Mouse (Mus musculus): ENCODE data around the gene Rnase1.

DNA sequence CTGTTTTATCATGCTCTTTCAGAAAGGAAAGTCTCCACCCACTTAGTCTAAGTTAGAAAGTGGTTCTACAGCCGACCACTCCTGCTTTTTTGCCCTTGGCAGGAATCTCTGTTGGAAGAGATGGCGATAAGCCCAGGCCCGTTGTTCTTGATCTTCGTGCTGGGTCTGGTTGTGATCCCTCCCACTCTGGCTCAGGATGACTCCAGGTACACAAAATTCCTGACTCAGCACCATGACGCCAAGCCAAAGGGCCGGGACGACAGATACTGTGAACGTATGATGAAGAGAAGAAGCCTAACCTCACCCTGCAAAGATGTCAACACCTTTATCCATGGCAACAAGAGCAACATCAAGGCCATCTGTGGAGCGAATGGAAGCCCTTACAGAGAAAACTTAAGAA is 45.3 kb downstream of the Rnase1 start:
- TF ChIP-seq CTCF (conservative IDR thresholded peaks at IDR 0.05; ENCODE audit: low read length) (no peak), NANOG (IDR thresholded peaks at IDR 0.05; ENCODE audit: borderline replicate concordance, low read length) (no peak)

All from E14TG2a.4 (cell line).